Mouse (Mus musculus) hindbrain, embryonic 16.5 days (tissue): ENCODE results near the gene Arhgap18. TPM values are rescaled to one million over a fixed set of nuclear protein-coding genes. Genes with fewer than 3 reads are reported as not detected.

Experiments
- ATAC-seq: fragments of 200-750 bp; cut with Nextera tagmentation; 2 replicates; pipeline ENCODE4 v1.8.0; 2017; ENCODE audit warnings: moderate TSS enrichment, moderate library complexity
- H3K27ac ChIP-seq: fragments of 300-500 bp; sonication (generic); 2 replicates; pipeline ENCODE4 v1.5.1; 2014; ENCODE audit warnings: low read depth, mild to moderate bottlenecking, control low read depth, low read length, moderate library complexity
- H3K27me3 ChIP-seq: fragments of 300-500 bp; sonication (generic); replicated peaks from 2 replicates; pipeline ENCODE4 v1.6.1; 2014; ENCODE audit warnings: low read length; ENCODE audit not compliant: control insufficient read depth, insufficient read depth
- H3K36me3 ChIP-seq: fragments of 300-500 bp; sonication (generic); 2 replicates; pipeline ENCODE4 v1.6.1; 2014; ENCODE audit warnings: mild to moderate bottlenecking, low read length, moderate library complexity, mixed read lengths; ENCODE audit not compliant: control insufficient read depth, insufficient read depth
- H3K4me1 ChIP-seq: fragments of 300-500 bp; sonication (generic); 2 replicates; pipeline ENCODE4 v1.6.1; 2014; ENCODE audit warnings: low read depth, low read length; ENCODE audit not compliant: control insufficient read depth, insufficient read depth
- H3K4me2 ChIP-seq: fragments of 300-500 bp; sonication (generic); 2 replicates; pipeline ENCODE4 v1.6.1; 2014; ENCODE audit warnings: mild to moderate bottlenecking, low read length, control low read depth, moderate library complexity
- H3K4me3 ChIP-seq: fragments of 300-500 bp; sonication (generic); 2 replicates; pipeline ENCODE4 v1.5.1; 2014; ENCODE audit warnings: mild to moderate bottlenecking, low read length, control low read depth, moderate library complexity
- H3K9ac ChIP-seq: fragments of 300-500 bp; sonication (generic); 2 replicates; pipeline ENCODE4 v1.6.1; 2014; ENCODE audit warnings: low read depth, mild to moderate bottlenecking, control low read depth, low read length, moderate library complexity
- H3K9me3 ChIP-seq: fragments of 300-500 bp; sonication (generic); 2 replicates; pipeline ENCODE4 v1.6.1; 2014; ENCODE audit warnings: mild to moderate bottlenecking, low read length, moderate library complexity; ENCODE audit not compliant: control insufficient read depth
- WGBS: fragments of 180-500 bp; shearing (Covaris S2); extraction: QIAGEN DNeasy Blood & Tissue Kit; methylation state at CpG from one replicate; pipeline ENCODE4 v1.1.7; 2014; 5-methylcytosine and 5-hydroxymethylcytosine counted together
- polyA plus RNA-seq: library from polyadenylated mRNA; unstranded; fragments of >200 nt; fragmentation: Nextera tagmentation; extraction: Ambion mirVana; gene quantifications from 2 replicates; pipeline ENCODE4 v1.2.1, GENCODE M21; 2015

Gene Arhgap18
- polyA plus RNA-seq, 1 experiment from 2014 or later, result 12.6 TPM

DNA sequence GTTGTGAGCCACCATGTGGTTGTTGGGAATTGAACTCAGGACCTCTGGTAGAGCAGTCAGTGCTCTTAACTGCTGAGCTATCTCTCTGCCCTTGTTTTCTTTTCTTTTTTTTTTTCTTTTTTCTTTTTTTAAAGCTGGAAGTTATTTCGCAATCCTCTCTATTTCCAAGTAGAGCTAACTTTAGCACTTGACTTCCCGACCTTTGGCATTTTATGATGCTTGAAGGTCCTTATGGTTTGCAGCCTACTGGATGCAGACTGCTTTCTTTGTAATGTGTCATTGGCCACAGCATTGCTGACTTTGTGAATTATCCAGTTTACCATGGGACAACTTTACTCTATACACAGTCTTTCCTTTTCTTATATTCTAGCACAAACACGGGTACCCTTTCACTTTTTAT is 80.2 kb downstream of the Arhgap18 start:
- Histone ChIP-seq H3K9me3 (no peaks in the 10 kb centered on the region), H3K27me3 (no peaks in the 10 kb centered on the region), H3K4me1 (no peaks in the 10 kb centered on the region), H3K36me3 (no peaks in the 10 kb centered on the region), H3K4me3 (no peak overlapping the region), H3K9ac (no peak overlapping the region), H3K4me2 (no peak overlapping the region), H3K27ac (no peak overlapping the region)
- WGBS, result 86% methylated on average over 3 of the region's 3 CpGs
- no peak for ATAC-seq

DNA sequence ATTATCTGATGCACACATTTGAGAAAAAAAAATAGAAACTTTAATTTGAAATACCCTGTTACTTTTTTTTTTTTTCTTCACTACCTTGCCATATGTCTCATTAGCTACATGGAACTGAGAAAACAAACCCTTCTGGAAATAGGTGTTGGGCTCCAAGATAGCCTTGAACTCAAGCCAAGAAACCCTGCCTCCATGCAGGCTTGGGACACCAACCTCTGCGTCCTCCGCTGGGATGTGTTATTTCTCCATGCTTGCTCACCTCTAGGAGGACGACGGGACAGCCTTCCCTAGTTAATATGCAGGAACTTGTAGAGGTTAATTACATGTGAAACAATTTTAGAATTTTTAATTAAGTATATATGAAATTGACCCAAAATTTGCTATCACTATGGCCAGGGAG is 96.1 kb downstream of the Arhgap18 start:
- H3K4me3 ChIP-seq, result no peak overlapping the region
- H3K27ac ChIP-seq, result no peak overlapping the region
- H3K4me1 ChIP-seq, result no peaks in the 10 kb centered on the region
- H3K9me3 ChIP-seq, result no peaks in the 10 kb centered on the region
- ATAC-seq, result no peak
- no peak overlapping the region for H3K4me2 ChIP-seq
- no peak overlapping the region for H3K9ac ChIP-seq
- H3K27me3 ChIP-seq, result no peaks in the 10 kb centered on the region
- no peaks in the 10 kb centered on the region for H3K36me3 ChIP-seq
- WGBS, result 82% methylated on average over 4 of the region's 4 CpGs

DNA sequence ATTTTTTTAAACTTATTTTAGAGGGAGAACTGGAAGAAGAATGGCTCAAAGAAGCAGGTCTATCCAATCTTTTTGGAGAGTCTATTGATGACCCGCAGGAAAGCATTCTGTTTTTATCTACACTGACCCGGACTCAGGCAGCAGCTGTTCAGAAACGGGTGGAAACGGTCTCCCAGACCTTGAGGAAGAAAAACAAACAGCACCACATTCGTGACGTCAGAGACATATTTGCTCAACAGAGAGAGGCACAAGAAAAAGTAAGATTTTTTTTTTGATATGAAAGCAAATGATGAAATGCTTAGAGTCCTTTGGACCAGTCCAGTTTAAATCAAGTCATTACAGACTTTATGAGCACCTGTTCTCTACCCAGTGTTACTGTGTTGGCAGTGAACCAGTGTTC is 96.6 kb downstream of the Arhgap18 start:
- H3K9ac ChIP-seq, result no peak overlapping the region
- H3K27me3 ChIP-seq, result no peaks in the 10 kb centered on the region
- H3K9me3 ChIP-seq, result no peaks in the 10 kb centered on the region
- H3K4me1 ChIP-seq, result no peaks in the 10 kb centered on the region
- no peak overlapping the region for H3K4me3 ChIP-seq
- ATAC-seq, result no peak
- WGBS, result 78% methylated on average over 6 of the region's 6 CpGs
- no peaks in the 10 kb centered on the region for H3K36me3 ChIP-seq
- no peak overlapping the region for H3K27ac ChIP-seq
- no peak overlapping the region for H3K4me2 ChIP-seq

DNA sequence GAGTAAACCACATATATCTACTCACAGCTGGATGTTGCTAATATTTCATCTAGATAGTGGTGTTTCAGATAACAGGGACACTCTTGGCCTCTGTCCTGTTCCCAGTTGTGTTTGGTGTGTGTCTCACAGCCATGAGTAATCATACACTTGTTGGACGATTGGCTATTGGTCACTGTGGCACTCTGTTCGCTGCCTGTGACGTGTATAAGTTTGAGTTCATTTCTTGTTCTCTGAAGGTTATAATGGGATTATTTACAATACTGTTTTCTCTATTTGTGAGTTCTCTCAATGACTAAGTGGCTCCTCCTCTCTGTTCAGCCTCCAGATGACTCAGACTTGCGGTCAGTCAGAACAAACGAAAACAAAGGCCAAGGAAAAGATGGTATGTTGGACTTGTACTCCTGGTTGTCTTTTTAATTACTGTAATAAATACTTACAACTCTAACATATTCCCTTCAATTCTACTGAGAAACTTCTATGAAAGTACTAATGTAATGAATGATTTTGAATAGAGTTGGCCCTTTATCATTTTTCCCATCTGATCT is 101.4 kb downstream of the Arhgap18 start:
- Histone ChIP-seq H3K36me3 (no peaks in the 10 kb centered on the region), H3K9ac (no peak overlapping the region), H3K4me3 (no peak overlapping the region), H3K4me1 (no peaks in the 10 kb centered on the region), H3K9me3 (no peaks in the 10 kb centered on the region), H3K4me2 (no peak overlapping the region), H3K27ac (no peak overlapping the region), H3K27me3 (no peaks in the 10 kb centered on the region)
- ATAC-seq, result no peak
- 90% methylated on average over 5 of the region's 5 CpGs for WGBS

DNA sequence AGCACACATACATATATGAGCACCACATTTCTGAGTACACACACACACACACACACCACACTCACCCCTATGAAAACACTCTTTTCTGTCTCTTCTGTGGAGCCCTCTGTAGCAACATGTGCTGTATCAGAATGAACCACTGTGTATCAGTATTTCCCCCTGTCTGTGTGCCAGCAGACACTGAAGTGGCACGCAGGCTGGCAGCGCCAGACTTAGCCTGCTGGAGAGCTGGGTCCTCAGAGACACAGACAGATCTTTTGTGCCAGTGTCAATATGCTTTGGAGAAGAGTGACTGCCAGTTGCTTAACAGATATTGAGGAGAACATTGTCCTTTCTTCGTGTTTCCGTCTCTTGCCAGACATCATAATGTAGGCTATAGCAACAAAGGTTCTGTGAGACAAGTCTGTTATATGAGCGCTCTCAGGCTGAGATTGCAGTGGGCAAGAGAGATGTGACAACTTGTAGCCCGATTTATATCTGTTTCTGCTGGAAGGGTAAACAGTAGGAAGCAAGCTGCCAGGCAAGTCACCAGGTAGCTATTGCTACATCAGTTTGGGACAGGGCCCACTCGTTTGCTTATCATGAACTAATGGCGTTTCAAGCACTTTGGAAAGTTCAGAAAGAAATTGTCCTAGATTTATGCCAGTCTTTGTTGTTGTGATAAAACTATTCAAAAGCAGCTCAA is 102.8 kb downstream of the Arhgap18 start:
- WGBS, result 58% methylated on average over 8 of the region's 8 CpGs
- no peak overlapping the region for H3K4me3 ChIP-seq
- no peaks in the 10 kb centered on the region for H3K27me3 ChIP-seq
- H3K9ac ChIP-seq, result no peak overlapping the region
- H3K4me1 ChIP-seq, result no peaks in the 10 kb centered on the region
- ATAC-seq, result peak; percentile 81
- H3K9me3 ChIP-seq, result no peaks in the 10 kb centered on the region
- no peaks in the 10 kb centered on the region for H3K36me3 ChIP-seq
- no peak overlapping the region for H3K27ac ChIP-seq
- no peak overlapping the region for H3K4me2 ChIP-seq

DNA sequence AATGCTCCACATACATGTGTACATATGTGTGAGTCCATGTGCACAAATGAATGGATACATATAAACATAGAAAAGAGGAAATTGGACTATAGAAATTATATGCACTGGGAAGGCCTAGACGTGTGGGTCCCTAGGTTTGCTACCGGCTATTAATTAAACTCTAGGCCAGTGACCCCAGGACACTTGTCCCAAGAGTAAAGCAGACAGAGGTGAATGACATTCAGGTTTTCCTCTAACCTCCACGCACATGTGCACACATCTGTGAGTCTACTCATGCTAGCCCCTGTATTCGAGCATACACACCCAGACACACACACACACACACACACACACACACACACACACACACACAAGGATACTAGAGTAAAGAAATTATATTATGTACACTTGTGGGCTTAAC is 104.4 kb downstream of the Arhgap18 start:
- 80% methylated on average over 4 of the region's 4 CpGs for WGBS
- Histone ChIP-seq H3K4me3 (no peak overlapping the region), H3K27me3 (no peaks in the 10 kb centered on the region), H3K36me3 (no peaks in the 10 kb centered on the region), H3K4me2 (no peak overlapping the region), H3K27ac (no peak overlapping the region), H3K4me1 (no peaks in the 10 kb centered on the region), H3K9ac (no peak overlapping the region), H3K9me3 (no peaks in the 10 kb centered on the region)
- no peak for ATAC-seq

DNA sequence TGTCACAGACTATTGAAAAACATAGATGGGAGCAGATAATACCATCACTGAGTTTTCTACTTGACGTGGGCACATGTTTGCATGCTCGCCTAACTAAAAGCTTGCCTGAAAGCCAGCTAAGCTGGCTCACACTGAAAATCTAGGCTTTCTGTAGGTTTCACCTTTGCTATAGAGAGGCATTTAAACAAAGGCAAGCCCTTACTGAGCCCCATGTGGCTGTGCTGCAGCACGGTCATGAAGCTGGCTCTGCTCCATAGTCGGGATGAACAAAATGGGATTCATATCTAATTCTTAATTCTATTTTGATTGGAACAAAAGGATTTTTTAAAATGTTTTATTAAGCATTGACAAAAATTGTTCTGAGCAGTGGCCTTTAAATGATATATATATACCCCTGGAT is 105.3 kb downstream of the Arhgap18 start:
- no peaks in the 10 kb centered on the region for H3K27me3 ChIP-seq
- H3K9ac ChIP-seq, result no peak overlapping the region
- H3K27ac ChIP-seq, result no peak overlapping the region
- 51% methylated on average over 4 of the region's 4 CpGs for WGBS
- H3K4me2 ChIP-seq, result no peak overlapping the region
- H3K4me1 ChIP-seq, result no peaks in the 10 kb centered on the region
- H3K36me3 ChIP-seq, result no peaks in the 10 kb centered on the region
- H3K4me3 ChIP-seq, result no peak overlapping the region
- H3K9me3 ChIP-seq, result no peaks in the 10 kb centered on the region
- no peak for ATAC-seq

DNA sequence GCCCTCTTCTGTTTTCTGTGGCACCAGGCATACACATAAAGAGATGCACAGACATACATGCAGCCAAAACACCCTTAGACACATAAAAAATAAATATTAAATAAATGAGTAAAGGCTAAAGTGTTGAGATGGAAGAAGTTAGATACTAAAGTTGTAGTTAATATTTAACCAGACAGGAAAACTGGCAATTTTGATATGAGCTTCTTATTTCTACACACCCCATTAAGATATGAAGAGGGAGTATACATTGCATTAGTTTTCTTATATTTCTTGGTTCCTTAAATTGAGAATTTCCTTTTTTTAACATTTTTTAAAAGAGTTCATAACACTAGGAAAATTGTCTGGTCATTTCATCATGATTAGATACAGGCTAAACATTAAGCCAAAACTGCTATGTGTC is 108.0 kb downstream of the Arhgap18 start:
- Histone ChIP-seq H3K9ac (no peak overlapping the region), H3K36me3 (no peaks in the 10 kb centered on the region), H3K9me3 (no peaks in the 10 kb centered on the region), H3K27me3 (no peaks in the 10 kb centered on the region), H3K4me3 (no peak overlapping the region), H3K4me1 (no peaks in the 10 kb centered on the region), H3K4me2 (no peak overlapping the region), H3K27ac (no peak overlapping the region)
- no peak for ATAC-seq

DNA sequence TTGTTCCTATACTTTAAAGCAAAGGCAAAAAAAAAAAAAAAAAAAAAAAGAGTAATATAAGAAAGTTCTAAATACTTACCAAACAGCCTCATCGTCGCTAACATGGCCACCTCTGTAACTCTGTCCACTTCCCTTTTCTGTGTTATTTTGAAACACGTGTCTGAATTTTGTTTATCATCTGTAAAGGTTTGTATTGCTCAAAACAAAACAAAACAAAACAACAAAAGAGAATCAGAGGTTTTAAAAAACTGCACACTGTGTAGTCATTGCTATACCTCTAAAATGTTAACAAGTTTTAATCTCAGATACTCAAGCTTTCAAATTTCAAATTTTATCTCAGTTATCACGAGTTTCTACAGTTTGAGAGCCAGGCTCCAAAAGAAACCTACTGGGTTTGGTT is 109.0 kb downstream of the Arhgap18 start:
- Histone ChIP-seq H3K9ac (no peak overlapping the region), H3K27me3 (no peaks in the 10 kb centered on the region), H3K9me3 (no peaks in the 10 kb centered on the region), H3K36me3 (no peaks in the 10 kb centered on the region), H3K4me1 (no peaks in the 10 kb centered on the region), H3K27ac (no peak overlapping the region), H3K4me2 (no peak overlapping the region), H3K4me3 (no peak overlapping the region)
- ATAC-seq, result no peak
- WGBS, result 94% methylated on average over 4 of the region's 4 CpGs
